Mouse (Mus musculus): ENCODE measurements around the gene Zfp568.

The Zfp568 gene

GRCm38 (mm10) chr7:29989031-29989430 is 5.3 kb downstream of the Zfp568 start:
- DNase-seq (ENCODE audit: low spot score in 2 of 2), result no peak

GRCm38 (mm10) chr7:29992698-29993097 is 8.9 kb downstream of the Zfp568 start:
- DNase-seq (ENCODE audit: low spot score in 2 of 2), result no peak

- DNase-seq (ENCODE audit: low spot score in 2 of 2), result no peak
Measured at GRCm38 (mm10) chr7:29993340-29993739, 9.6 kb downstream of the Zfp568 start.

GRCm38 (mm10) chr7:29995134-29995533 is 11.4 kb downstream of the Zfp568 start:
- no peak for DNase-seq (ENCODE audit: low spot score in 2 of 2)

GRCm38 (mm10) chr7:30000601-30001000 is 16.8 kb downstream of the Zfp568 start:
- no peak for DNase-seq (ENCODE audit: low spot score in 2 of 2)

GRCm38 (mm10) chr7:30007601-30008000 is 23.8 kb downstream of the Zfp568 start:
- no peak for DNase-seq (ENCODE audit: low spot score in 2 of 2)

- no peak for DNase-seq (ENCODE audit: low spot score in 2 of 2)
Measured at GRCm38 (mm10) chr7:30008020-30008690, 24.4 kb downstream of the Zfp568 start.

- no peak for DNase-seq (ENCODE audit: low spot score in 2 of 2)
Measured at GRCm38 (mm10) chr7:30009321-30010085, 25.7 kb downstream of the Zfp568 start.

GRCm38 (mm10) chr7:30010551-30011195 is 26.9 kb downstream of the Zfp568 start:
- DNase-seq (ENCODE audit: low spot score in 2 of 2), result no peak

GRCm38 (mm10) chr7:30012956-30013363 is 29.2 kb downstream of the Zfp568 start:
- DNase-seq (ENCODE audit: low spot score in 2 of 2), result no peak

- DNase-seq (ENCODE audit: low spot score in 2 of 2), result no peak
Measured at GRCm38 (mm10) chr7:30017226-30017625, 33.5 kb downstream of the Zfp568 start.

GRCm38 (mm10) chr7:30019543-30019942 is 35.8 kb downstream of the Zfp568 start:
- DNase-seq (ENCODE audit: low spot score in 2 of 2), result no peak

- DNase-seq (ENCODE audit: low spot score in 2 of 2), result no peak
Measured at GRCm38 (mm10) chr7:30023324-30023723, 39.6 kb downstream of the Zfp568 start.

- no peak for DNase-seq (ENCODE audit: low spot score in 2 of 2)
Measured at GRCm38 (mm10) chr7:30023800-30024199, 40.0 kb downstream of the Zfp568 start.

GRCm38 (mm10) chr7:30025358-30025757 is 41.6 kb downstream of the Zfp568 start:
- DNase-seq (ENCODE audit: low spot score in 2 of 2), result no peak

GRCm38 (mm10) chr7:30027331-30027730 is 43.6 kb downstream of the Zfp568 start:
- DNase-seq (ENCODE audit: low spot score in 2 of 2), result no peak

- DNase-seq (ENCODE audit: low spot score in 2 of 2), result no peak
Measured at GRCm38 (mm10) chr7:30028572-30028971, 44.8 kb downstream of the Zfp568 start.

GRCm38 (mm10) chr7:30030677-30031076 is 46.9 kb downstream of the Zfp568 start:
- no peak for DNase-seq (ENCODE audit: low spot score in 2 of 2)

GRCm38 (mm10) chr7:30031379-30031778 is 47.6 kb downstream of the Zfp568 start:
- DNase-seq (ENCODE audit: low spot score in 2 of 2), result no peak

- DNase-seq (ENCODE audit: low spot score in 2 of 2), result no peak
Measured at GRCm38 (mm10) chr7:30034331-30034730, 50.6 kb downstream of the Zfp568 start.

- no peak for DNase-seq (ENCODE audit: low spot score in 2 of 2)
Measured at GRCm38 (mm10) chr7:30044354-30044753, 60.6 kb downstream of the Zfp568 start.

- DNase-seq (ENCODE audit: low spot score in 2 of 2), result no peak
Measured at GRCm38 (mm10) chr7:30048126-30048525, 64.4 kb downstream of the Zfp568 start.
